Mouse (Mus musculus): Measurements from ENCODE around the gene Prlhr. TPM values are rescaled to one million over a fixed set of nuclear protein-coding genes. Genes with fewer than 3 reads are reported as not detected.

Gene Prlhr
- polyA plus RNA-seq, 1 experiment from 2014 or later = not detected

- no peak for ATAC-seq (ENCODE audit: low FRiP score)
- 64% methylated on average over 2 of the region's 2 CpGs for WGBS
Measured at GRCm38 (mm10) chr19:60477788-60478187, 9.7 kb upstream of the Prlhr start.

DNA sequence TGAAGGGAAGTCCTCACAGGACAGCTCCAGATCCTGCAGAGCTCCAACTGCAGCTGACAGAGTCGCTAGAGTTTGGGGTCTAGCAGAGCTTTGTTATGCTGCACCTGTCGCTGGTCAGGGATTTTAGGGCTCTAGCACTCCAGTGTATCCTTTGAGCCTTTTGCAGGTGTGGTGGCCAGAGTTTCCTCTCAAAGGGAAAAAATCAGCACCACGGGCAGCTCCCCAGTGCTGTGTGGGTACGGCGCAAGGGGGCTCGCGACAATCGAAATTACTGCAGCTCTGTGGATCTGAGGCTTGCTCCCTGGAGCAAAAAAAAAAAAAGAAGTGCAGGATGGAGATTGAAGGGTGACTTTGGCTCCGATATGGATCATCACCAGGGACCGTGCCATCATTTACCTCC lies 742 bp upstream of the Prlhr start:
- no peak for ATAC-seq (ENCODE audit: low FRiP score)
- Histone ChIP-seq H3K4me1 (ENCODE audit: control insufficient read depth, insufficient read depth, low read length) (peaks cover 13% of the 10 kb centered on the region), H3K36me3 (ENCODE audit: control insufficient read depth, insufficient read depth, low read length) (no peaks in the 10 kb centered on the region), H3K4me2 (0 out of 2 replicates have a peak overlapping the region, but pooled peaks have one; percentile 8), H3K9ac (ENCODE audit: low read length) (no peak overlapping the region), H3K4me3 (ENCODE audit: low read depth, low read length) (no peak overlapping the region), H3K27me3 (ENCODE audit: control insufficient read depth, insufficient read depth, low read length) (peaks cover 36% of the 10 kb centered on the region), H3K27ac (ENCODE audit: low read depth, low read length) (no peak overlapping the region), H3K9me3 (ENCODE audit: control insufficient read depth, low read length) (no peaks in the 10 kb centered on the region)
- DNase-seq (ENCODE audit: low spot score, missing footprints) = peak; percentile 94
- 3% methylated on average over 10 of the region's 10 CpGs for WGBS

More at GRCm38 (mm10) chr19:60477788-60478187, 9.7 kb upstream of the Prlhr start:
- Histone ChIP-seq H3K4me3 (ENCODE audit: low read depth, low read length) (no peak overlapping the region), H3K27me3 (ENCODE audit: control insufficient read depth, insufficient read depth, low read length) (no peaks in the 10 kb centered on the region), H3K4me1 (ENCODE audit: control insufficient read depth, insufficient read depth, low read length) (no peaks in the 10 kb centered on the region), H3K36me3 (ENCODE audit: control insufficient read depth, insufficient read depth, low read length) (no peaks in the 10 kb centered on the region), H3K4me2 (no peak overlapping the region), H3K27ac (ENCODE audit: low read depth, low read length) (no peak overlapping the region), H3K9me3 (ENCODE audit: control insufficient read depth, low read length) (no peaks in the 10 kb centered on the region), H3K9ac (ENCODE audit: low read length) (no peak overlapping the region)
- no peak for DNase-seq (ENCODE audit: low spot score, missing footprints)

DNA sequence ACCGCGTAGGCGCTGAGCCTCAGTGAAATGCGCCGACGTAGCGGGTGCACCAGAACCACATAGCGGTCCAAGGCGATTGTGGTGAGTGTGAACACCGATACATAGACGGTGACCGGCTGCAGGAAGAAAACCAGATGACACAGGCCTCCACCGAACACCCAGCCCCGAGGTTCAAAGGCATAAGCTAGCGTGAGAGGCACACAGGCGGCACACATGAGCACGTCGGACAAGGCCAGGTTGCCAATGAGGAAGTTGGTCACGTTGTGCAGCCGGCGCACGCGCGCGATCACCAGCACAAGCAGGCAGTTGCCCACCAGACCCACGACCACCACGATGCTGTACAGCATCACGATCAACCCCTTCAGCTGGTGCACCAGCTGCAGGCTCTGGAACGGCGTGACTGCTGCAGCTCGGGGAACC lies 506 bp downstream of the Prlhr start:
- H3K9me3 ChIP-seq (ENCODE audit: control insufficient read depth, low read length) = no peaks in the 10 kb centered on the region
- 14% methylated on average over 31 of the region's 31 CpGs for WGBS
- H3K4me3 ChIP-seq (ENCODE audit: low read depth, low read length) = peak overlapping the region; percentile 32
- H3K4me2 ChIP-seq = peak overlapping the region; percentile 61
- no peak overlapping the region; the same call in 1 of the 2 replicates for H3K9ac ChIP-seq (ENCODE audit: low read length)
- H3K36me3 ChIP-seq (ENCODE audit: control insufficient read depth, insufficient read depth, low read length) = no peaks in the 10 kb centered on the region
- ATAC-seq (ENCODE audit: low FRiP score) (peak; percentile 54; the same call in 1 of the 2 replicates), DNase-seq (ENCODE audit: low spot score, missing footprints) (peak; percentile 89)
- peaks cover 13% of the 10 kb centered on the region for H3K4me1 ChIP-seq (ENCODE audit: control insufficient read depth, insufficient read depth, low read length)
- H3K27ac ChIP-seq (ENCODE audit: low read depth, low read length) = no peak overlapping the region
- H3K27me3 ChIP-seq (ENCODE audit: control insufficient read depth, insufficient read depth, low read length) = peaks cover 36% of the 10 kb centered on the region

- WGBS = 2% methylated on average over 41 of the region's 41 CpGs
- H3K27ac ChIP-seq (ENCODE audit: low read depth, low read length) = no peak overlapping the region
- H3K4me2 ChIP-seq = peak overlapping the region; percentile 61
- peaks cover 36% of the 10 kb centered on the region for H3K27me3 ChIP-seq (ENCODE audit: control insufficient read depth, insufficient read depth, low read length)
- no peaks in the 10 kb centered on the region for H3K9me3 ChIP-seq (ENCODE audit: control insufficient read depth, low read length)
- H3K4me1 ChIP-seq (ENCODE audit: control insufficient read depth, insufficient read depth, low read length) = peaks cover 13% of the 10 kb centered on the region
- ATAC-seq (ENCODE audit: low FRiP score) = peak; percentile 91
- DNase-seq (ENCODE audit: low spot score, missing footprints) = peak; percentile 97
- no peaks in the 10 kb centered on the region for H3K36me3 ChIP-seq (ENCODE audit: control insufficient read depth, insufficient read depth, low read length)
- peak overlapping the region; percentile 20 for H3K9ac ChIP-seq (ENCODE audit: low read length)
- peak overlapping the region; percentile 32 for H3K4me3 ChIP-seq (ENCODE audit: low read depth, low read length)
Measured at GRCm38 (mm10) chr19:60466953-60467570, 1.0 kb downstream of the Prlhr start.

- no peaks in the 10 kb centered on the region for H3K9me3 ChIP-seq (ENCODE audit: control insufficient read depth, low read length)
- H3K4me2 ChIP-seq = no peak overlapping the region
- DNase-seq (ENCODE audit: low spot score, missing footprints) (peak; percentile 60), ATAC-seq (ENCODE audit: low FRiP score) (no peak)
- H3K4me1 ChIP-seq (ENCODE audit: control insufficient read depth, insufficient read depth, low read length) = peaks cover 13% of the 10 kb centered on the region
- no peaks in the 10 kb centered on the region for H3K36me3 ChIP-seq (ENCODE audit: control insufficient read depth, insufficient read depth, low read length)
- no peak overlapping the region for H3K9ac ChIP-seq (ENCODE audit: low read length)
- WGBS = 84% methylated on average over 2 of the region's 2 CpGs
- no peak overlapping the region for H3K4me3 ChIP-seq (ENCODE audit: low read depth, low read length)
- H3K27me3 ChIP-seq (ENCODE audit: control insufficient read depth, insufficient read depth, low read length) = peaks cover 36% of the 10 kb centered on the region
- no peak overlapping the region for H3K27ac ChIP-seq (ENCODE audit: low read depth, low read length)
Measured at GRCm38 (mm10) chr19:60465726-60466125, 2.4 kb downstream of the Prlhr start.

DNA sequence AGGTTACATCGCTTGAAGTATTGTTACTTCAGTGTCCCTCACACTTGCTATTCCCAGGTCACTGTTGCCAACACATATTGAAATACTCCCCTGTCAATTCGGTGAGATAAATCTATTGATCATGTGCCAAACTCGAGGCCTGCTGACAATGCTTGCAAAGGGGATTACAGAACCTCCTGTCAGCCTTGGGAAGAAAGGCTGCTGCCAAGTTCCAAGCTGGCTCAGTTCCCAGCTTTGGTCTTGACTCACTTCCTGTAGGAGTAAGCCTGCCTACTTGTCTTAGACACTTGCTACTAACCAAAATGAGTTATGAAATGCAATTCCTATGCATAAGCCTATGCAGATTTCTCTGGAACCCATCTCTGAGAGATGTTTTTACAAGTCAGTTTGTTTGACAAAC lies 4.2 kb downstream of the Prlhr start:
- H3K27ac ChIP-seq (ENCODE audit: low read depth, low read length) = no peak overlapping the region
- H3K4me2 ChIP-seq = no peak overlapping the region
- H3K9me3 ChIP-seq (ENCODE audit: control insufficient read depth, low read length) = no peaks in the 10 kb centered on the region
- 28% methylated on average over 3 of the region's 3 CpGs for WGBS
- ATAC-seq (ENCODE audit: low FRiP score) = no peak
- no peak overlapping the region for H3K9ac ChIP-seq (ENCODE audit: low read length)
- H3K36me3 ChIP-seq (ENCODE audit: control insufficient read depth, insufficient read depth, low read length) = no peaks in the 10 kb centered on the region
- peak; percentile 85 for DNase-seq (ENCODE audit: low spot score, missing footprints)
- peaks cover 13% of the 10 kb centered on the region for H3K4me1 ChIP-seq (ENCODE audit: control insufficient read depth, insufficient read depth, low read length)
- H3K27me3 ChIP-seq (ENCODE audit: control insufficient read depth, insufficient read depth, low read length) = peaks cover 29% of the 10 kb centered on the region
- H3K4me3 ChIP-seq (ENCODE audit: low read depth, low read length) = no peak overlapping the region

DNA sequence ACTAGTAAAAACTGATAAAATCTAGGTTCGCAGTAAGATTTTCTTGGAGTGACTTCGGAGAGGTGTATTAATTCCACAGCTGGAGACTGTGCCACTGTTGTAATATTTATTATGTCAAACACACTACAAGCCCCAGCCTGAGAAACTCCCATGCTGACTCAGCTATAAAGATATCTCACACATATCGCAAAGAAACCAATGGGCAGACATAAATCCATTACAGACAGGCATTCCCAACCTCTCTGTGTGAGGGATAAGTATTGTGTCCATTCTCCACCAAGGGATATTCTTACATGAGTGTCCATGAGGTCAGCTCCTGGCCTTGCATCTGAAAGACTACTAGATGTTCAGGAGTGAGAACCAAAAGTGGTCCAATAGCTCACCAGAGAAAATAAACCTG lies 4.7 kb downstream of the Prlhr start:
- Histone ChIP-seq H3K4me1 (ENCODE audit: control insufficient read depth, insufficient read depth, low read length) (peaks cover 13% of the 10 kb centered on the region), H3K9ac (ENCODE audit: low read length) (no peak overlapping the region), H3K4me3 (ENCODE audit: low read depth, low read length) (no peak overlapping the region), H3K4me2 (no peak overlapping the region), H3K9me3 (ENCODE audit: control insufficient read depth, low read length) (no peaks in the 10 kb centered on the region), H3K36me3 (ENCODE audit: control insufficient read depth, insufficient read depth, low read length) (no peaks in the 10 kb centered on the region), H3K27ac (ENCODE audit: low read depth, low read length) (no peak overlapping the region), H3K27me3 (ENCODE audit: control insufficient read depth, insufficient read depth, low read length) (peaks cover 25% of the 10 kb centered on the region)
- DNase-seq (ENCODE audit: low spot score, missing footprints) (no peak), ATAC-seq (ENCODE audit: low FRiP score) (no peak)
- WGBS = 84% methylated on average over 3 of the region's 3 CpGs

DNA sequence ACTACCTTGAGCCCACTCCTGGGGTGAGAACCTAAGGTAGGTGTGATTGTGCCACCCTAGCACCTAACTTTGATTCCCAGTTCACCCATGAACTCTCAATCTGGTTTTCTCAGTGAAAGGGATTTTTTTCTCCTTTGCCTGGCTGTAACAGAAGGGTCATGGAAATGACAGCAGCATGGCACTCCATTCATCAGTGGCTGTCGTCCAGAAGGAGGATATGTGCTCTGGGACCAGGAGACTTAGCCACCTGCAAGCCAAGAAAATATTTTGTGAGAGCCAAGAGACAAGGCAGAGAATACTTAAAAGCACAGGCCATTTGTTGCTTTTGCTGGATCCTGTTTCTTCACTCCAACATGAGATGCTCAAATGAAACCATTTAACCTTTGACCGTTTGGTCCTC lies 6.6 kb downstream of the Prlhr start:
- H3K9ac ChIP-seq (ENCODE audit: low read length) = no peak overlapping the region
- H3K4me3 ChIP-seq (ENCODE audit: low read depth, low read length) = no peak overlapping the region
- no peaks in the 10 kb centered on the region for H3K36me3 ChIP-seq (ENCODE audit: control insufficient read depth, insufficient read depth, low read length)
- DNase-seq (ENCODE audit: low spot score, missing footprints) (peak; percentile 26), ATAC-seq (ENCODE audit: low FRiP score) (no peak)
- 74% methylated on average over 2 of the region's 2 CpGs for WGBS
- H3K4me2 ChIP-seq = no peak overlapping the region
- H3K27me3 ChIP-seq (ENCODE audit: control insufficient read depth, insufficient read depth, low read length) = peaks cover 6% of the 10 kb centered on the region
- H3K9me3 ChIP-seq (ENCODE audit: control insufficient read depth, low read length) = no peaks in the 10 kb centered on the region
- no peak overlapping the region for H3K27ac ChIP-seq (ENCODE audit: low read depth, low read length)
- no peaks in the 10 kb centered on the region for H3K4me1 ChIP-seq (ENCODE audit: control insufficient read depth, insufficient read depth, low read length)

- 71% methylated on average over 3 of the region's 3 CpGs for WGBS
- Histone ChIP-seq H3K4me1 (ENCODE audit: control insufficient read depth, insufficient read depth, low read length) (no peaks in the 10 kb centered on the region), H3K4me2 (no peak overlapping the region), H3K9ac (ENCODE audit: low read length) (no peak overlapping the region), H3K27ac (ENCODE audit: low read depth, low read length) (no peak overlapping the region), H3K9me3 (ENCODE audit: control insufficient read depth, low read length) (no peaks in the 10 kb centered on the region), H3K36me3 (ENCODE audit: control insufficient read depth, insufficient read depth, low read length) (no peaks in the 10 kb centered on the region), H3K27me3 (ENCODE audit: control insufficient read depth, insufficient read depth, low read length) (no peaks in the 10 kb centered on the region), H3K4me3 (ENCODE audit: low read depth, low read length) (no peak overlapping the region)
- DNase-seq (ENCODE audit: low spot score, missing footprints) (peak; percentile 67), ATAC-seq (ENCODE audit: low FRiP score) (no peak)
Measured at GRCm38 (mm10) chr19:60459680-60460079, 8.4 kb downstream of the Prlhr start.

Data from midbrain, embryonic 11.5 days (tissue).